Mouse (Mus musculus) CH12.LX (cell line): ENCODE data around the gene Gm37240.

Source experiments
- BHLHE40 ChIP-seq: IDR thresholded peaks from 2 replicates; pipeline ENCODE4 v1.6.1; 2011; ENCODE audit warnings: mild to moderate bottlenecking, low read depth, low read length, improper control_type of control experiment
- CTCF ChIP-seq, 2 experiments: IDR thresholded peaks in 1 of 2; conservative IDR thresholded peaks in 1 of 2; 2 replicates each; pipeline ENCODE4 v1.5.1; 2011 to 2012; ENCODE audit warnings: low read depth in 2 of 2, low read length in 2 of 2, improper control_type of control experiment in 1 of 2, inconsistent platforms in 1 of 2, mild to moderate bottlenecking in 1 of 2, moderate library complexity in 1 of 2
- ETS1 ChIP-seq: conservative IDR thresholded peaks from 2 replicates; pipeline ENCODE4 v1.6.1; 2012; ENCODE audit warnings: low read depth, mild to moderate bottlenecking, inconsistent platforms, low read length, improper control_type of control experiment, moderate library complexity
- HCFC1 ChIP-seq: IDR thresholded peaks from 2 replicates; pipeline ENCODE4 v1.6.1; 2012; ENCODE audit warnings: low read depth, mild to moderate bottlenecking, inconsistent platforms, low read length, improper control_type of control experiment
- MAX ChIP-seq: IDR thresholded peaks from 2 replicates; pipeline ENCODE4 v1.6.1; 2011; ENCODE audit warnings: low read length, improper control_type of control experiment
- MXI1 ChIP-seq: IDR thresholded peaks from 2 replicates; pipeline ENCODE4 v1.6.1; 2011; ENCODE audit warnings: mild to moderate bottlenecking, low read depth, low read length, improper control_type of control experiment
- POLR2A ChIP-seq: IDR thresholded peaks from 2 replicates; pipeline ENCODE4 v1.6.1; 2011; ENCODE audit warnings: low read depth, mild to moderate bottlenecking, improper control_type of control experiment, low read length
- RCOR1 ChIP-seq: conservative IDR thresholded peaks from 2 replicates; pipeline ENCODE4 v1.6.1; 2012; ENCODE audit warnings: low read depth, mild to moderate bottlenecking, inconsistent platforms, low read length, improper control_type of control experiment
- TBP ChIP-seq: conservative IDR thresholded peaks from 2 replicates; pipeline ENCODE4 v1.6.1; 2011; ENCODE audit warnings: low read depth, low read length, improper control_type of control experiment
- ZNF384 ChIP-seq: IDR thresholded peaks from 2 replicates; pipeline ENCODE4 v1.6.1; 2012; ENCODE audit warnings: low read depth, low read length, improper control_type of control experiment, inconsistent platforms

GRCm38 (mm10) chr3:84533227-84533626, 1354.1 kb downstream of the Gm37240 start:
- TF ChIP-seq CTCF (conservative IDR thresholded peaks at IDR 0.05 in 1 of 2, IDR thresholded peaks at IDR 0.05 in 1 of 2; ENCODE audit: low read depth in 2 of 2, low read length in 2 of 2) = no peak
- TF ChIP-seq POLR2A = no peak
- no peak for TF ChIP-seq MXI1
- TF ChIP-seq TBP = no peak
- TF ChIP-seq MAX = no peak
- TF ChIP-seq ETS1 = no peak
- no peak for TF ChIP-seq HCFC1
- no peak for TF ChIP-seq BHLHE40
- no peak for TF ChIP-seq ZNF384
- no peak for TF ChIP-seq RCOR1
